Mouse (Mus musculus): Measurements from ENCODE around the gene Dixdc1. TPM values are rescaled to one million over a fixed set of nuclear protein-coding genes. Genes with fewer than 3 reads are reported as not detected.

Gene Dixdc1
- total RNA-seq, 2 experiments from 2014 or later = 5.6 to 6.2 TPM

DNA sequence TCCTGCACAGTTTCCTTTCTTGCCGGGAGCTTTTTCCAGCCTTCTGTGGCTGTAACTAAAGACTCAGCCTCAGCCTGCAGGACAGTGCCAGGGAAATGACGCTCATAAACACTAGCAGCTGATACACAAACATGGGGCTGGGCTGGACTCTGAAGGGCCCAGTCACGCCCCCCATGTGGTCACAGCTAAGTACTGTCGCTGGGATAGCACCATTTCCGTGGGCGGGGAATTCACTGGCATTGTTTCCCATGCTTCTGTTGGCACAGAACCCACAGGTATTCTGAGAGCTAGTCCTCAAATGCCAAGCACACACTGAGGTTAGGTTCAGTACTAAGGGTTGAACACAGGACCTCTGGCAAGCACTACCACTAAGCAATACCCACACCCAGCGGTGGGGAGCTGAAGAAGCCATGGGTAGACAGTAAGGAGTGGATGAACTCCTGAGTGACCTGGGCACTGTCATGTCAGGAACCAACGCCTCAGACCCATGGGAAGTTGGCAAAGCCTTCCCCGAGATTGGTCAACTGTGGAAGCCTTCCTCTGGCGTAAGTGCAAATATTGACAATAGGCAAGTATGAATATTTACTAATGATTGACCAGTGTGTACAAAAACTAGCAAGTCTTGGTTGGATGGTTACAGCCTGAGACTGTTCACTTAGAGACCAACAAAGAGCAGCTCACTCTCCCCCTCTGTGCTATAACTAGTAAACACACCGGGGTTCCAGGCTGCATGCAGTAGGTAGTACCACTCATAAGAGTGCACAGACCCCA is 38.2 kb downstream of the Dixdc1 start:
- peak in 1 of 2 experiments; percentile 26 for DNase-seq

GRCm38 (mm10) chr9:50698418-50699409 is 40.6 kb downstream of the Dixdc1 start:
- peak; percentile 42 to 57 for DNase-seq

GRCm38 (mm10) chr9:50697706-50698041 is 41.6 kb downstream of the Dixdc1 start:
- peak; percentile 83 to 89 for DNase-seq

DNA sequence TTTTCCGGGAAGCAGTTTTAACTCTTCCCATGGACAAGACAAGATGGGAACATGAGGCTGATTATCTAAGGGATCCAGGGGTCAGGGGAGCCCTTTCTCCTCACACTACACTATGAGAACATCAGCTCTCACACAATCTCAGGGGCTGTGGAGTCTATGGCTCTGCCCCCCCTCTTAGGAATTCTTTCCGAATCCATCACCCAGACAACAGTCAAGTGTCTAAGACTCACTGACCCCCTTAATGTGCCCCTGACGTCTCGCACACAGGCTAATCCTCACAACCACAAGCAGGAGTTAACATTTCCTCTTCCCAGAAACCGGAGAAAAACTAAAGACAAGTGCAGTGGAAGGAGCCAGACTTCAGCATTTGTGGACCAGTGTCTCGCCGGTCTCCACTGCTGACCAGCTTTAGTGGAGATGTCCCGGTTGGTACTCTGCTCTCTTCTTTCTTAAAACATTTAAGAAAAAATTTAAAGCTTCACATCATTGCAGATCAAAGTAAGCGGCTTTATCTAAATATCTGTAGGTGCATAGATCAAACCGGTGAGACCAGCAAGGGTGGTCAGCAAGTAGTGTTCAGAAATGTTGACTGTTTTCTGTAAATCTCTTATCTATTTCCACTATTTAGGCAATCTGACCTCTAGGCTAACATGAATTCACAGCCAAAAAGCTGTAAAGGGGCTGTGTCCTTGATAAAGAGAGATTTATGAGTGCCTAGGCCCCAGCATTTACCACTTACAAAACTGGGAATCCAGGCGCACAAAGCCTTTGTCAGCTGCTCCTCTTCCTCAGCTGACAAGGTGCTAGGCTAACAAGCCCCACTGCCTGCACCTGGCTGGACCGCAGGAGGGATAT is 42.2 kb downstream of the Dixdc1 start:
- DNase-seq = no peak

DNA sequence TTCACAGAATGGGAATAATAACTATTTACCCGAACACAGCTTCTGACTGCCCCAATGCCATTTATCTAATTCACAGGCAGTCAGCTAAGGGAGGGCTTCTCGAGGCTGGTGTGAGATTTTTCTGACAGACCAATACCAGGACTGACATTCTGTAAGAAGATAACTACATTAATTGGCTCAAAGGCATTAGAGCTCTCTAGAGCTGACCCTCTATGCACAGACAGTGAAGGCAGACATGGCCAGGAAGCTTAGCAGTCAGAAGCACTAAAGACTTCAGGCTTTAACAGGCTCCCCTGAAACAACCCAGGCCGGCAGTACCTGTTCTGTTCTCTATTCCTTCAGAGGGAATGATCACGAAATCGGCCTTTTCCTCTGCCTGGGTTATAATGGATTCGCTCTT is 44.2 kb downstream of the Dixdc1 start:
- DNase-seq = no peak

GRCm38 (mm10) chr9:50693631-50694030 is 45.7 kb downstream of the Dixdc1 start:
- DNase-seq = peak; percentile 12 to 25

- no peak for DNase-seq
Observed at GRCm38 (mm10) chr9:50692626-50693580, 46.4 kb downstream of the Dixdc1 start.

DNA sequence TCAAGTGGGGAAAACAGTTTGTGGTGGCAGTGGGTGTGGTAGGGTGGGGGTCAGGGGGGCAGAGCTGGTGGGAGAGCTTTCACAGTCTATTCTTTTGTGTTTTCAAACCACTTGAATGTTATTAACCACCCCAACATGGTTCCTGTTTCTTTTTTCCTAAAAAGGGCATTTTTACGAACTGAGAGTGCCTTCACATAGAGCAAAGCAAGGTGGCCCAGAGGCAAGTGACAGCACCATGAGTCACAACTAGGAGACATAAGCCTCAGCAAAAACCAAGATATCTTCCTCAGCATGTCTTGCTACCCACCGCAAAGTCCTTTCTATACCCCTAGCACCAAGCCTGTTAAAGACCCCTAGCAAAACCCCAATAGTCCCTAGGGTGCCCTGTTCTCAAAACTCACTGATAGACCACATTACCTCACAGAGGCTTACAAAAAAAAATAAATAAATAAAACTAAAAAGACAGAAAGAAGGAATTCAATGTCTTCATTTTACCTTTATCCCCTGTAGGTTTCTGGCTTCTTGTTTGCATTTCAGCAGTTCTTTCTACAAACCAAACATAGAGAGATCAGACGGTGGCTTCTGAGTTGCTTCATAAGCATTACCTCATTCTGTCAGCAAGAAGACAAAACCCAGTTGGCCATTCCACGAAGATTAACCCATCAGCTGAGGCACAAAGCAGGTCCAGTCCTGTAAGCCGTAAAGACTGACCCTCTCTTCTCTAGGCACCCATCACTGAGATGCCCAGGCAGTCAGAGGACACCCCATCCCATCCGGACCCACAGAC is 52.3 kb downstream of the Dixdc1 start:
- no peak for DNase-seq

GRCm38 (mm10) chr9:50681727-50682126 is 57.6 kb downstream of the Dixdc1 start:
- DNase-seq = no peak

DNA sequence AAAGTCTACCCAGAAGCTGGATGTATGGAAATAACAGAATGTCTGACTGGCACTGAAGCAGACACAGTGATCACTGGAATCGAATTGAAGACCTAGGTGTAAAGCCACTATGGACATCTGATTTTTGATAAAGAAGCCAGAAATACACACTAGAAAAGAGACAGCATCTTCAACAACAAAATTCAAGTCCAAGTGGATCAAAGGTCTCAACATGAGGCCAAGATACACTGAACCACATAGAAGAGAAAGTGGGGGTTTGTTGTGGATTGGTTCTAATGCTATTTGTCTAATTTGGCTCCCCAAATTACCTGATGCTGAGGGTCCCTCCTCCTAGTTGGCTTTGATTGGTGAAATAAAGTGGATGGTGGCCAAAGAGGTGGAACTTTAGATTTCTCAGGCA is 59.9 kb downstream of the Dixdc1 start:
- DNase-seq = no peak

DNA sequence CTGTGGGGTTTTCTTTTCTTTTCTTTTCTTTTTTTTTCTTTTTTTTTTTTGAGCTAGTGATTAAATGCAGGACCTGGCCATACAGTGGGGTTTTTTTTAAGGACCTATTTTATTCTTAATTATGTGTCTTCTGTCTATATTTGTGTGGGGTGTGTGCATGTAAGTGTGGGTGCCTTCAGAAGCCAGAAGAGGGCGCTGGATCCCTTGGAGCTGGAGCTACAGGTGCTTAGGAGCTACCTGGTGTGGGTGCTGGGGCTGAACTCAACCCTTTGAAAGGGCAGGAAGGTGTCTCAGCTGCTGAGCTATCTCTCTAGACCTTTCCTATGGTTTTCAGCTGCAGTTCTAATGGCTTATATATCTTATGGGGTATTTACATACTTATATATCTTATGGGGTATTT is 64.5 kb downstream of the Dixdc1 start:
- no peak for DNase-seq

DNA sequence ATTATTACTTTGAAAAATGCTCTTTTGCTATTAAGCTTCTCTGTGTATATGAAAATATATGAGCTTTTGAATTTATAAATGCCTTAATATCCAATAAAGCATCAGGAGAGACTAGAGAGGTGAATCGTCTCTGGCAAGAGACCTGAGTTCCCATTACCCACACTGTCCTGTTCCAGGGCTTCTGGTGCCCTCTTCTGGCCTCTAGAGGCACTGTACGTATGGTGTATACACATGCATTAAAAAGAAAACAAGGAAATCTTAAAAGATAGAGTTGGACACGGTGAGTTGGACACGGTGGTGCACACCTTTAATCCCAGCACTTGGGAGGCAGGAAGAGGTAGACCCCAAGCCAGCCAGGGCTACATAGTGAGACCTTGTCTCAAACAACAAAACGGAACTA is 68.6 kb downstream of the Dixdc1 start:
- DNase-seq = peak; percentile 67 to 77

DNA sequence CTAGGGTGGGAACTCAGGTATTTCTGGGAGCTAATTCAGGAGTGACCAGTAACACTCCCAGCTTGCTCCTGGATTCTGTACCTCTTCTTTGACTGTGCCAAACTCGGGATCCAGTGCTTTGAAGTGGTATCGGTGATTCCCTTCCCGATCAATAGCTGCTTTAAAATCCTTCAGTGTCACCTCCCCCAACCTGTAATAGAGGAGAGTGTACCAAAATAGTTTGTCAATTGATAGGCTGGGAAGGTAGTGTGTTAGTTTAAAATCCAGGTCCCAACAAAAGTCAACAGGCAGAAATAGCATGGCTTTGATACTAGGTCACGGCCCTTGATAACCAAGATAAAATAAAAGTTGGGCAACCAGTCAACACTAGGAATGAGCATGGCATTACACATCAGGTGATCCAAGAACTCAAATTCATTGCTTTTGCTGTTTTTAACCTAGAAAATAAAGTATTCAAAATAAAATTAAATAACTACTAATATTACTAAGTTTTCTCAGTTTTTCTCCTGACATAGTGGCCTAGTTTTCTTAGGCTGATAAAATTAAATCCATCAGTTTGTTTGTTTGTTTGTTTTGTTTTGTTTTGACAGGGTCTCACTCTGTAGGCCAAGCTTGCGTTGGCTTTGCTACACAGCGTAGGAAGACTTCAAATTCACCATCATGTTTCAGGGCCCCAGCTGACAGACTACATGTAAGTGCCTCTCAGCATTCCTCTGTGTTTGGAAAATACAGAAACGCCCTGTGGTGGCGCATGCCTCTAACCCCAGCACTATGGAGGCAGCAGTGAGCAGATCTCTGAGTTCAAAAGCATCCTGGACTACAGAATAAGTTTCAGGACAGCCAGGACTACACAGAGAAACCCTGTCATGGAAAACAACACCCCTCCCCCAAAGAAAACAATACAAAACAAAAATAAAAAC is 71.5 kb downstream of the Dixdc1 start:
- DNase-seq = no peak

- DNase-seq = no peak
Observed at GRCm38 (mm10) chr9:50666442-50666841, 72.9 kb downstream of the Dixdc1 start.

GRCm38 (mm10) chr9:50664826-50665225 is 74.5 kb downstream of the Dixdc1 start:
- DNase-seq = no peak

DNA sequence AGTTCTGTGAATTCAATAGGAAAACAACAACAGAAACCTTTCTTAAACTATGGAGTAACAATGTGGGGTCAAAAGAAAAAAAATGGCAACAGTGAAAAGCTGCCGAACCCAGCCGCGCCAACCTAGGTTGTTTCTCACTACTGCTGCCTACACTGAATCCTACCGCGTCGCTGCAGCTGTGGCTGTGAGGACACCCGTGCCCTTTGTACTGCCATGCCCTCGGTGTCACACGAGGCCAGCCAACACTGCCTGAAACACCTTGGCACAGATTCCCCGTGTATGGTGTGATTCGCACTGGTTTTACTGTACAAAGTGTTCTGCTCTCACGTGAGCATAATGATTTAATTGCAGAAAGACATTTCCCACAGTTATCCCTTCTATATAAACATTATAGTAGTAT is 78.9 kb downstream of the Dixdc1 start:
- peak; percentile 48 to 63 for DNase-seq

GRCm38 (mm10) chr9:50659392-50660217 is 79.7 kb downstream of the Dixdc1 start, which contains the start of gene Dlat:
TSS of gene Dlat (minus strand) at chr9:50659780.
- peak; percentile 91 to 93 for DNase-seq

GRCm38 (mm10) chr9:50658941-50659388 is 80.4 kb downstream of the Dixdc1 start:
- DNase-seq = peak in 1 of 2 experiments; percentile 27

All from adrenal gland, postnatal 36 days (tissue).